Mouse (Mus musculus) midbrain, embryonic 12.5 days (tissue): ENCODE measurements around the gene Osbpl9. TPM values are rescaled to one million over a fixed set of nuclear protein-coding genes. Genes with fewer than 3 reads are reported as not detected.

Experiments used
- ATAC-seq: fragments of 200-750 bp; cut with Nextera tagmentation; 2 replicates; pipeline ENCODE4 v1.8.0; 2017; ENCODE audit warnings: low read depth, moderate TSS enrichment, moderate library complexity; ENCODE audit not compliant: low FRiP score
- H3K27ac ChIP-seq: fragments of 300-500 bp; sonication (generic); replicated peaks from 2 replicates; pipeline ENCODE4 v1.5.1; 2016; ENCODE audit warnings: mild to moderate bottlenecking
- H3K27me3 ChIP-seq: fragments of 300-500 bp; sonication (generic); 2 replicates; pipeline ENCODE4 v1.6.1; 2016; ENCODE audit warnings: mild to moderate bottlenecking
- H3K36me3 ChIP-seq: fragments of 300-500 bp; sonication (generic); 2 replicates; pipeline ENCODE4 v1.6.1; 2016
- H3K4me1 ChIP-seq: fragments of 300-500 bp; sonication (generic); 2 replicates; pipeline ENCODE4 v1.6.1; 2016
- H3K4me2 ChIP-seq: fragments of 300-500 bp; sonication (generic); replicated peaks from 2 replicates; pipeline ENCODE4 v1.6.1; 2016; ENCODE audit warnings: mild to moderate bottlenecking, moderate library complexity
- H3K4me3 ChIP-seq: fragments of 300-500 bp; sonication (generic); 2 replicates; pipeline ENCODE4 v1.5.1; 2016; ENCODE audit warnings: mild to moderate bottlenecking
- H3K9ac ChIP-seq: fragments of 300-500 bp; sonication (generic); replicated peaks from 2 replicates; pipeline ENCODE4 v1.6.1; 2016; ENCODE audit warnings: mild to moderate bottlenecking, moderate library complexity
- H3K9me3 ChIP-seq: fragments of 300-500 bp; sonication (generic); 2 replicates; pipeline ENCODE4 v1.6.1; 2016; ENCODE audit warnings: mild to moderate bottlenecking
- WGBS: fragments of 180-500 bp; shearing (Covaris S2); methylation state at CpG from one replicate; pipeline ENCODE4 v1.1.7; 2016; 5-methylcytosine and 5-hydroxymethylcytosine counted together
- polyA plus RNA-seq: library from polyadenylated mRNA; unstranded; fragments of >200 nt; fragmentation: Nextera tagmentation; extraction: Ambion mirVana; gene quantifications from 2 replicates; pipeline ENCODE4 v1.2.1, GENCODE M21; 2016

Gene Osbpl9
- polyA plus RNA-seq, 1 experiment from 2014 or later: 81.1 TPM

- no peaks in the 10 kb centered on the region for H3K36me3 ChIP-seq
- peaks cover 8% of the 10 kb centered on the region; the same call in 1 of the 2 replicates for H3K4me1 ChIP-seq
- no peak for ATAC-seq
- no peaks in the 10 kb centered on the region for H3K27me3 ChIP-seq
- no peak overlapping the region for H3K4me2 ChIP-seq
- no peak overlapping the region for H3K4me3 ChIP-seq
- H3K9ac ChIP-seq: no peak overlapping the region
- WGBS: 95% methylated on average over 4 of the region's 4 CpGs
- no peak overlapping the region for H3K27ac ChIP-seq
- no peaks in the 10 kb centered on the region for H3K9me3 ChIP-seq
These were observed 3.0 kb downstream of the Osbpl9 start for GRCm38 (mm10) chr4:109199069-109199468.

- no peak overlapping the region for H3K4me3 ChIP-seq
- no peak for ATAC-seq
- no peak overlapping the region for H3K9ac ChIP-seq
- no peaks in the 10 kb centered on the region for H3K36me3 ChIP-seq
- H3K27me3 ChIP-seq: no peaks in the 10 kb centered on the region
- WGBS: 89% methylated on average over 7 of the region's 7 CpGs
- H3K4me1 ChIP-seq: peaks cover 14% of the 10 kb centered on the region; the same call in 1 of the 2 replicates
- H3K9me3 ChIP-seq: no peaks in the 10 kb centered on the region
- no peak overlapping the region for H3K4me2 ChIP-seq
- H3K27ac ChIP-seq: no peak overlapping the region
These were observed 6.0 kb downstream of the Osbpl9 start for GRCm38 (mm10) chr4:109195900-109196629.

- Histone ChIP-seq H3K9me3 (no peaks in the 10 kb centered on the region), H3K27ac (no peak overlapping the region), H3K4me2 (no peak overlapping the region), H3K27me3 (no peaks in the 10 kb centered on the region), H3K4me3 (no peak overlapping the region), H3K36me3 (no peaks in the 10 kb centered on the region), H3K9ac (no peak overlapping the region), H3K4me1 (peaks cover 11% of the 10 kb centered on the region; the same call in 1 of the 2 replicates)
- no peak for ATAC-seq
- WGBS: 85% methylated on average over 5 of the region's 5 CpGs
These were observed 8.2 kb downstream of the Osbpl9 start for GRCm38 (mm10) chr4:109193886-109194285.

GRCm38 (mm10) chr4:109191598-109191997 is 10.5 kb downstream of the Osbpl9 start:
- peak overlapping the region; percentile 46; the same call in 1 of the 2 replicates for H3K27ac ChIP-seq
- no peaks in the 10 kb centered on the region for H3K9me3 ChIP-seq
- H3K9ac ChIP-seq: no peak overlapping the region
- H3K4me2 ChIP-seq: no peak overlapping the region
- no peak for ATAC-seq
- 74% methylated on average over 10 of the region's 10 CpGs for WGBS
- peaks cover 11% of the 10 kb centered on the region; the same call in 1 of the 2 replicates for H3K4me1 ChIP-seq
- H3K27me3 ChIP-seq: no peaks in the 10 kb centered on the region
- no peak overlapping the region for H3K4me3 ChIP-seq
- no peaks in the 10 kb centered on the region for H3K36me3 ChIP-seq

GRCm38 (mm10) chr4:109185616-109186405 is 16.3 kb downstream of the Osbpl9 start:
- ATAC-seq: no peak
- Histone ChIP-seq H3K9me3 (no peaks in the 10 kb centered on the region), H3K4me3 (no peak overlapping the region), H3K4me1 (no peaks in the 10 kb centered on the region), H3K4me2 (no peak overlapping the region), H3K27me3 (no peaks in the 10 kb centered on the region), H3K27ac (no peak overlapping the region), H3K36me3 (no peaks in the 10 kb centered on the region), H3K9ac (no peak overlapping the region)
- WGBS: 87% methylated on average over 8 of the region's 8 CpGs

- Histone ChIP-seq H3K4me1 (peaks cover 14% of the 10 kb centered on the region), H3K27ac (no peak overlapping the region), H3K4me3 (no peak overlapping the region), H3K36me3 (no peaks in the 10 kb centered on the region), H3K27me3 (no peaks in the 10 kb centered on the region), H3K4me2 (no peak overlapping the region), H3K9ac (no peak overlapping the region), H3K9me3 (no peaks in the 10 kb centered on the region)
- no peak for ATAC-seq
These were observed 26.4 kb downstream of the Osbpl9 start for GRCm38 (mm10) chr4:109175677-109176076.

GRCm38 (mm10) chr4:109173775-109174440 is 28.2 kb downstream of the Osbpl9 start:
- H3K9me3 ChIP-seq: no peaks in the 10 kb centered on the region
- WGBS: 38% methylated on average over 7 of the region's 7 CpGs
- no peak overlapping the region for H3K9ac ChIP-seq
- peaks cover 14% of the 10 kb centered on the region for H3K4me1 ChIP-seq
- H3K4me3 ChIP-seq: no peak overlapping the region
- no peaks in the 10 kb centered on the region for H3K36me3 ChIP-seq
- H3K4me2 ChIP-seq: peak overlapping the region; percentile 11; the same call in 1 of the 2 replicates
- ATAC-seq: 0 out of 2 replicates have a peak, but pooled peaks have one; percentile 49
- H3K27ac ChIP-seq: peak overlapping the region; percentile 76
- H3K27me3 ChIP-seq: no peaks in the 10 kb centered on the region

GRCm38 (mm10) chr4:109173369-109173768 is 28.7 kb downstream of the Osbpl9 start:
- Histone ChIP-seq H3K4me1 (peaks cover 14% of the 10 kb centered on the region), H3K27me3 (no peaks in the 10 kb centered on the region), H3K4me2 (peak overlapping the region; percentile 11; the same call in 1 of the 2 replicates), H3K4me3 (no peak overlapping the region), H3K27ac (peak overlapping the region; percentile 76), H3K9ac (no peak overlapping the region), H3K36me3 (no peaks in the 10 kb centered on the region), H3K9me3 (no peaks in the 10 kb centered on the region)
- ATAC-seq: no peak
- WGBS: 62% methylated on average over 4 of the region's 4 CpGs

- no peak overlapping the region for H3K4me2 ChIP-seq
- no peaks in the 10 kb centered on the region for H3K36me3 ChIP-seq
- no peaks in the 10 kb centered on the region for H3K27me3 ChIP-seq
- 37% methylated on average over 12 of the region's 12 CpGs for WGBS
- H3K9me3 ChIP-seq: no peaks in the 10 kb centered on the region
- no peak overlapping the region for H3K4me3 ChIP-seq
- no peak overlapping the region for H3K9ac ChIP-seq
- no peak overlapping the region for H3K27ac ChIP-seq
- no peaks in the 10 kb centered on the region; the same call in 1 of the 2 replicates for H3K4me1 ChIP-seq
- no peak for ATAC-seq
These were observed 36.4 kb downstream of the Osbpl9 start for GRCm38 (mm10) chr4:109165521-109166173.

GRCm38 (mm10) chr4:109156481-109157261 is 45.4 kb downstream of the Osbpl9 start:
- Histone ChIP-seq H3K9ac (0 out of 2 replicates have a peak overlapping the region, but pooled peaks have one; percentile 25), H3K4me1 (peaks cover 6% of the 10 kb centered on the region), H3K4me2 (peak overlapping the region; percentile 40), H3K27me3 (no peaks in the 10 kb centered on the region), H3K27ac (peak overlapping the region; percentile 69), H3K36me3 (no peaks in the 10 kb centered on the region), H3K4me3 (peak overlapping the region; percentile 15), H3K9me3 (no peaks in the 10 kb centered on the region)
- WGBS: 43% methylated on average over 24 of the region's 24 CpGs
- peak; percentile 71; the same call in 1 of the 2 replicates for ATAC-seq

GRCm38 (mm10) chr4:109156073-109156472 is 46.0 kb downstream of the Osbpl9 start:
- H3K9me3 ChIP-seq: no peaks in the 10 kb centered on the region
- H3K27ac ChIP-seq: peak overlapping the region; percentile 69
- 0 out of 2 replicates have a peak overlapping the region, but pooled peaks have one; percentile 25 for H3K9ac ChIP-seq
- no peak for ATAC-seq
- H3K4me2 ChIP-seq: peak overlapping the region; percentile 40
- H3K27me3 ChIP-seq: no peaks in the 10 kb centered on the region
- peaks cover 6% of the 10 kb centered on the region for H3K4me1 ChIP-seq
- H3K4me3 ChIP-seq: peak overlapping the region; percentile 4; the same call in 1 of the 2 replicates
- no peaks in the 10 kb centered on the region for H3K36me3 ChIP-seq
- WGBS: 78% methylated on average over 6 of the region's 6 CpGs
